Mouse (Mus musculus): Measurements from ENCODE around the gene Smyd2.

DNA sequence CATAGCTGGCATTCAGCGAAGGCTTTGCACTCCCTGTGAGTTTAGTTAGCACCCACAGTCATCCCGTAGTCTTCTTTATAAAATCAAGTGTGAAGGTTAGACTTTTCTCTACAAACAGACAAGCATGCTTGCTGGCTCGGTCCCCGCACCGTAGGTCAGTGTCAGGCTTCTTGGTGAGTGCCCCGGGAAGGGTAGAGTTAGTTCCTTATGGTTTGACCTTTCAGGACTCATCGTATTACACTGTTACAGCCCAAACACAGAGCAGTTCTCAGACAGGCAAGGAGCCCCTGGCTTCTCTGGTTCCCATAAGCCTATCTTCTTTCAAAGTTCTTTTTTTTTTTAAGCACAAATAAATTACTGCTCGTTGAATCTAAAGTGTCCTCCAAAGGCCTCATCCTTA, 48.2 kb upstream of the Smyd2 start:
- TF ChIP-seq CTCF (IDR thresholded peaks at IDR 0.05 in 2 of 3, conservative IDR thresholded peaks at IDR 0.05 in 1 of 3; ENCODE audit: control insufficient read depth in 1 of 3, insufficient read depth in 1 of 3, low read depth in 2 of 3, low read length in 3 of 3, poor library complexity in 1 of 3, severe bottlenecking in 1 of 3) (no peak), UBTF (IDR thresholded peaks at IDR 0.05; ENCODE audit: borderline replicate concordance, insufficient read depth, low read depth, low read length) (no peak), MEF2A (IDR thresholded peaks at IDR 0.05; ENCODE audit: extremely low read depth, insufficient replicate concordance, low read depth, low read length, poor library complexity, severe bottlenecking) (no peak), JUND (IDR thresholded peaks at IDR 0.05; ENCODE audit: low read depth, low read length) (no peak), EP300 (IDR thresholded peaks at IDR 0.05; ENCODE audit: low read depth in 1 of 2, low read length in 2 of 2) (no peak), GABPA (IDR thresholded peaks at IDR 0.05; ENCODE audit: low read depth, low read length) (no peak), ZC3H11A (IDR thresholded peaks at IDR 0.05; ENCODE audit: low read depth, low read length) (no peak), CHD2 (IDR thresholded peaks at IDR 0.05; ENCODE audit: low read length) (no peak), POLR2A (IDR thresholded peaks at IDR 0.05; ENCODE audit: control insufficient read depth in 1 of 2, insufficient read depth in 1 of 2, low read depth in 1 of 2, low read length in 2 of 2, poor library complexity in 1 of 2) (no peak), SIN3A (IDR thresholded peaks at IDR 0.05; ENCODE audit: low read length) (no peak), TAL1 (IDR thresholded peaks at IDR 0.05; ENCODE audit: low read length) (no peak), MXI1 (IDR thresholded peaks at IDR 0.05; ENCODE audit: low read depth, low read length) (no peak), CHD1 (IDR thresholded peaks at IDR 0.05; ENCODE audit: low read depth, low read length) (no peak), NELFE (IDR thresholded peaks at IDR 0.05; ENCODE audit: low read depth, low read length) (no peak)

Data from MEL (cell line).